ENCODE assay signal across 25 mouse cellular contexts in the genomic region with DNA sequence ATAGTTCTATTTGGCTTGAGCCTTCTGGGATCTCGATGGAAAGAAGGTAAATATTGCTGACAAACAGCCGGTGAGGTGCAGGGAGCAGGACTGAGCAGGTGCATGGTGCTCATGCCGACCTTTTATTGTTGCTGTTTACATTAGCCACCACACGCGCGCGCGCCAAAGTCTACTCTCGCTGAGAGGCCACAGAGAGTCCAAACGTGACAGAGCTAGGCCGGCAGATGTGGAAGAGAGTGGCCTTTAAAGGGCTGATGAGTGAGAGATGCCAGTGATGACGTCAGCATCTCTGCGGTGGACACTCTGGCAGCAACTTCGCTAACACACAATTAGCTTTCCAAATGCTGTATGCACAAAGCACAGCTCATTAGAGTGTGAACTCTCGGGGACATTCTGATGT.
A peak's percentile ranks its signal among the peaks of the same experiment; 100 is the strongest.
DNase-seq lines count a peak whose midpoint lies in the region; ATAC-seq and TF ChIP-seq lines count a peak whose summit lies in the region.
"Had no signal": no experiment of that assay in that cellular context is flagged by ENCODE, and none has a peak within 500 bp of the region (broad histone marks: within the 10 kb centered on the region; RNA-seq: fewer than 3 reads in every experiment).

No protein-coding gene starts in this region.

- no peak overlapping the region for H3K9ac ChIP-seq in forebrain, embryonic 16.5 days (replicated peaks; ENCODE audit: low read depth, low read length)
- no peak overlapping the region for H3K9ac ChIP-seq in forebrain, embryonic 13.5 days
- no peak overlapping the region for H3K9ac ChIP-seq in lung, embryonic 14.5 days
- no peak overlapping the region for H3K9ac ChIP-seq in heart, embryonic 12.5 days
- H3K9ac ChIP-seq: embryonic facial prominence, embryonic 13.5 days; hindbrain, embryonic 14.5 days; limb, embryonic 15.5 days; midbrain, embryonic 12.5 days had no signal

- DNase-seq in lung, embryonic 14.5 days, result peak; percentile 44
- no peak for DNase-seq in lung, postnatal 25 days (ENCODE audit: low spot score)
- DNase-seq in R1 (ENCODE audit: low read depth, low spot score), result peak; percentile 14
- DNase-seq in lung, postnatal 4 days, result peak; percentile 12 to 38
- DNase-seq in spleen, postnatal 14 days (ENCODE audit: low spot score in 2 of 2), result no peak
- DNase-seq: cerebellum, adult 18-20 months; cerebellum, postnatal 14 days; gastrocnemius, postnatal 36 days; heart, postnatal 4 days; kidney, adult 8-10 months; kidney, postnatal 10 days; left cerebral cortex, postnatal 4 days; right cerebral cortex, postnatal 25 days; spleen, adult 18-20 months; thymus, adult 2 months had no signal

- no peaks in the 10 kb centered on the region for H3K9me3 ChIP-seq in forebrain, embryonic 16.5 days (ENCODE audit: control insufficient read depth, low read length)
- H3K9me3 ChIP-seq in forebrain, embryonic 13.5 days (replicated peaks), result no peaks in the 10 kb centered on the region
- no peaks in the 10 kb centered on the region for H3K9me3 ChIP-seq in lung, embryonic 14.5 days (ENCODE audit: low read depth, low read length)
- no peaks in the 10 kb centered on the region for H3K9me3 ChIP-seq in heart, embryonic 12.5 days (replicated peaks)
- H3K9me3 ChIP-seq: embryonic facial prominence, embryonic 13.5 days; limb, embryonic 15.5 days; midbrain, embryonic 12.5 days had no signal

- TF ChIP-seq CTCF in lung, embryonic 14.5 days (IDR thresholded peaks at IDR 0.05; ENCODE audit: low read depth), result no peak

- H3K4me2 ChIP-seq in forebrain, embryonic 16.5 days (ENCODE audit: low read length), result no peak overlapping the region
- no peak overlapping the region for H3K4me2 ChIP-seq in forebrain, embryonic 13.5 days
- no peak overlapping the region for H3K4me2 ChIP-seq in lung, embryonic 14.5 days
- no peak overlapping the region for H3K4me2 ChIP-seq in heart, embryonic 12.5 days
- H3K4me2 ChIP-seq: embryonic facial prominence, embryonic 13.5 days; hindbrain, embryonic 14.5 days; limb, embryonic 15.5 days; midbrain, embryonic 12.5 days had no signal

- H3K36me3 ChIP-seq in forebrain, embryonic 16.5 days (ENCODE audit: control insufficient read depth, insufficient read depth), result no peaks in the 10 kb centered on the region
- no peaks in the 10 kb centered on the region for H3K36me3 ChIP-seq in forebrain, embryonic 13.5 days (ENCODE audit: poor library complexity, severe bottlenecking)
- no peaks in the 10 kb centered on the region for H3K36me3 ChIP-seq in lung, embryonic 14.5 days (ENCODE audit: insufficient read depth)
- no peaks in the 10 kb centered on the region for H3K36me3 ChIP-seq in heart, embryonic 12.5 days
- H3K36me3 ChIP-seq: embryonic facial prominence, embryonic 13.5 days; limb, embryonic 15.5 days; midbrain, embryonic 12.5 days had no signal

- no peak overlapping the region for H3K4me3 ChIP-seq in forebrain, embryonic 16.5 days (replicated peaks; ENCODE audit: low read length)
- H3K4me3 ChIP-seq in forebrain, embryonic 13.5 days, result no peak overlapping the region
- H3K4me3 ChIP-seq in lung, embryonic 14.5 days (ENCODE audit: low read depth, low read length), result no peak overlapping the region
- H3K4me3 ChIP-seq in heart, embryonic 12.5 days, result no peak overlapping the region
- H3K4me3 ChIP-seq: embryonic facial prominence, embryonic 13.5 days; erythroblast, embryonic 14.5 days; limb, embryonic 15.5 days; midbrain, embryonic 12.5 days had no signal

- ATAC-seq in forebrain, embryonic 16.5 days, result 0 out of 2 replicates have a peak, but pooled peaks have one; percentile 18
- no peak for ATAC-seq in forebrain, embryonic 13.5 days
- ATAC-seq in lung, embryonic 14.5 days (ENCODE audit: insufficient read depth), result peak; percentile 50; the same call in 1 of the 2 replicates
- no peak for ATAC-seq in heart, embryonic 12.5 days (ENCODE audit: insufficient number of reproducible peaks, low FRiP score)
- ATAC-seq: CD4-positive, CD25-positive, alpha-beta regulatory T cell, adult 4 months; inflammation-experienced regulatory T-cells, adult 6 months had no signal

- no peaks in the 10 kb centered on the region for H3K27me3 ChIP-seq in forebrain, embryonic 16.5 days (replicated peaks; ENCODE audit: control insufficient read depth, insufficient read depth, low read length)
- no peaks in the 10 kb centered on the region for H3K27me3 ChIP-seq in forebrain, embryonic 13.5 days
- H3K27me3 ChIP-seq in lung, embryonic 14.5 days (ENCODE audit: insufficient read depth, low read length), result no peaks in the 10 kb centered on the region
- H3K27me3 ChIP-seq in heart, embryonic 12.5 days (replicated peaks), result no peaks in the 10 kb centered on the region
- H3K27me3 ChIP-seq: embryonic facial prominence, embryonic 13.5 days; limb, embryonic 15.5 days; midbrain, embryonic 12.5 days had no signal

- 70% methylated on average over 15 of the region's 15 CpGs for WGBS in forebrain, embryonic 16.5 days
- WGBS in forebrain, embryonic 13.5 days, result 73% methylated on average over 15 of the region's 15 CpGs
- WGBS in lung, embryonic 14.5 days, result 40% methylated on average over 15 of the region's 15 CpGs
- 77% methylated on average over 15 of the region's 15 CpGs for WGBS in heart, embryonic 12.5 days

- no peaks in the 10 kb centered on the region for H3K4me1 ChIP-seq in forebrain, embryonic 16.5 days (replicated peaks; ENCODE audit: control insufficient read depth, insufficient read depth, low read length)
- H3K4me1 ChIP-seq in forebrain, embryonic 13.5 days, result 0 out of 2 replicates have a peak, but pooled peaks cover 3% of the 10 kb centered on the region
- H3K4me1 ChIP-seq in lung, embryonic 14.5 days (ENCODE audit: insufficient read depth), result 0 out of 2 replicates have a peak, but pooled peaks cover 4% of the 10 kb centered on the region
- H3K4me1 ChIP-seq in heart, embryonic 12.5 days (replicated peaks), result peaks cover 8% of the 10 kb centered on the region; the same call in 1 of the 2 replicates
- H3K4me1 ChIP-seq: limb, embryonic 15.5 days had no signal

- no peak overlapping the region for H3K27ac ChIP-seq in forebrain, embryonic 16.5 days (ENCODE audit: low read length)
- H3K27ac ChIP-seq in forebrain, embryonic 13.5 days, result no peak overlapping the region
- H3K27ac ChIP-seq in lung, embryonic 14.5 days (ENCODE audit: low read depth), result no peak overlapping the region
- H3K27ac ChIP-seq in heart, embryonic 12.5 days (ENCODE audit: poor library complexity, severe bottlenecking), result no peak overlapping the region
- H3K27ac ChIP-seq: embryonic facial prominence, embryonic 13.5 days; hindbrain, embryonic 14.5 days; limb, embryonic 15.5 days; midbrain, embryonic 12.5 days had no signal

Comparison
In these comparisons a context has a peak if more than half of its experiments do, and no peak if none do; other contexts are left out.
1. ATAC-seq: peak in forebrain, embryonic 16.5 days (single experiment) and lung, embryonic 14.5 days (single experiment); none in forebrain, embryonic 13.5 days (single experiment) and heart, embryonic 12.5 days (single experiment).
2. DNase-seq: peak in lung, embryonic 14.5 days (single experiment), R1 (single experiment) and lung, postnatal 4 days (2 of 2); none in lung, postnatal 25 days (single experiment) and spleen, postnatal 14 days (0 of 2).